Mouse (Mus musculus) forebrain, embryonic 13.5 days (tissue): ENCODE measurements around the gene Olfr157. TPM values are rescaled to one million over a fixed set of nuclear protein-coding genes. Genes with fewer than 3 reads are reported as not detected.
"Not testable (repeated sequence)": the region's sequence is repeated elsewhere in the genome, so short reads cannot be mapped to it uniquely, and the experiment has no call there.

Experiments
- ATAC-seq: fragments of 200-750 bp; cut with Nextera tagmentation; 2 replicates; pipeline ENCODE4 v1.8.0; 2017
- H3K27ac ChIP-seq: fragments of 300-500 bp; sonication (generic); 2 replicates; pipeline ENCODE4 v1.5.1; 2015; ENCODE audit warnings: inconsistent platforms, mild to moderate bottlenecking, moderate library complexity
- H3K27me3 ChIP-seq: fragments of 300-500 bp; sonication (generic); 2 replicates; pipeline ENCODE4 v1.6.1; 2015; ENCODE audit warnings: mild to moderate bottlenecking, inconsistent platforms
- H3K36me3 ChIP-seq: fragments of 300-500 bp; sonication (generic); 2 replicates; pipeline ENCODE4 v1.6.1; 2015; ENCODE audit warnings: mild to moderate bottlenecking, inconsistent platforms; ENCODE audit not compliant: poor library complexity, severe bottlenecking
- H3K4me1 ChIP-seq: fragments of 300-500 bp; sonication (generic); 2 replicates; pipeline ENCODE4 v1.6.1; 2015; ENCODE audit warnings: inconsistent platforms
- H3K4me2 ChIP-seq: fragments of 300-500 bp; sonication (generic); 2 replicates; pipeline ENCODE4 v1.6.1; 2015; ENCODE audit warnings: inconsistent platforms, mild to moderate bottlenecking, moderate library complexity
- H3K4me3 ChIP-seq: fragments of 300-500 bp; sonication (generic); 2 replicates; pipeline ENCODE4 v1.5.1; 2015; ENCODE audit warnings: mild to moderate bottlenecking, inconsistent platforms
- H3K9ac ChIP-seq: fragments of 300-500 bp; sonication (generic); 2 replicates; pipeline ENCODE4 v1.6.1; 2015; ENCODE audit warnings: mild to moderate bottlenecking, inconsistent platforms
- H3K9me3 ChIP-seq: fragments of 300-500 bp; sonication (generic); replicated peaks from 2 replicates; pipeline ENCODE4 v1.6.1; 2016; ENCODE audit warnings: inconsistent platforms
- WGBS: fragments of 180-500 bp; shearing (Covaris S2); methylation state at CpG from one replicate; pipeline ENCODE4 v1.1.7; 2015; 5-methylcytosine and 5-hydroxymethylcytosine counted together
- polyA plus RNA-seq: library from polyadenylated mRNA; unstranded; fragments of >200 nt; fragmentation: Nextera tagmentation; extraction: Ambion mirVana; gene quantifications from 2 replicates; pipeline ENCODE4 v1.2.1, GENCODE M21; 2015

Gene Olfr157
- polyA plus RNA-seq, 1 experiment from 2014 or later: not detected

- no peaks in the 10 kb centered on the region for H3K27me3 ChIP-seq
- no peak overlapping the region for H3K4me2 ChIP-seq
- H3K9ac ChIP-seq: no peak overlapping the region
- no peaks in the 10 kb centered on the region for H3K36me3 ChIP-seq
- WGBS: 81% methylated on average over 10 of the region's 10 CpGs
- H3K4me3 ChIP-seq: no peak overlapping the region
- no peak for ATAC-seq
- H3K4me1 ChIP-seq: no peaks in the 10 kb centered on the region
- no peaks in the 10 kb centered on the region for H3K9me3 ChIP-seq
- no peak overlapping the region for H3K27ac ChIP-seq
Measured at GRCm38 (mm10) chr4:43859886-43860285, 19.9 kb upstream of the Olfr157 start.

GRCm38 (mm10) chr4:43854101-43854500 is 14.1 kb upstream of the Olfr157 start:
- no peaks in the 10 kb centered on the region for H3K4me1 ChIP-seq
- no peak overlapping the region for H3K4me2 ChIP-seq
- H3K9ac ChIP-seq: no peak overlapping the region
- 74% methylated on average over 8 of the region's 8 CpGs for WGBS
- no peak overlapping the region for H3K27ac ChIP-seq
- no peaks in the 10 kb centered on the region for H3K9me3 ChIP-seq
- ATAC-seq: no peak
- no peaks in the 10 kb centered on the region for H3K27me3 ChIP-seq
- no peaks in the 10 kb centered on the region for H3K36me3 ChIP-seq
- H3K4me3 ChIP-seq: no peak overlapping the region

GRCm38 (mm10) chr4:43851265-43851664 is 11.3 kb upstream of the Olfr157 start, which contains the start of gene Olfr155:
TSS of gene Olfr155 (plus strand) at chr4:43851565.
- H3K4me2 ChIP-seq: no peak within 1 kb of the TSS
- no peak for ATAC-seq
- no peaks in the 10 kb centered on the region for H3K4me1 ChIP-seq
- H3K27me3 ChIP-seq: no peaks in the 10 kb centered on the region
- 89% methylated on average over 6 of the region's 6 CpGs for WGBS
- H3K9me3 ChIP-seq: no peaks in the 10 kb centered on the region
- H3K9ac ChIP-seq: no peak within 1 kb of the TSS
- no peaks in the 10 kb centered on the region for H3K36me3 ChIP-seq
- no peak within 1 kb of the TSS for H3K4me3 ChIP-seq
- no peak within 1 kb of the TSS for H3K27ac ChIP-seq

GRCm38 (mm10) chr4:43838326-43838725 is 1.7 kb downstream of the Olfr157 start:
- WGBS: 74% methylated on average over 3 of the region's 3 CpGs
- Histone ChIP-seq H3K27me3 (no peaks in the 10 kb centered on the region), H3K4me2 (no peak overlapping the region), H3K4me3 (no peak overlapping the region), H3K27ac (no peak overlapping the region), H3K4me1 (no peaks in the 10 kb centered on the region), H3K36me3 (no peaks in the 10 kb centered on the region), H3K9ac (no peak overlapping the region), H3K9me3 (no peaks in the 10 kb centered on the region)
- no peak for ATAC-seq

GRCm38 (mm10) chr4:43834749-43835148 is 5.3 kb downstream of the Olfr157 start:
- WGBS: 78% methylated on average over 4 of the region's 4 CpGs
- Histone ChIP-seq H3K4me2 (no peak overlapping the region), H3K27ac (no peak overlapping the region), H3K4me3 (no peak overlapping the region), H3K9ac (no peak overlapping the region), H3K9me3 (no peaks in the 10 kb centered on the region), H3K36me3 (no peaks in the 10 kb centered on the region), H3K27me3 (no peaks in the 10 kb centered on the region), H3K4me1 (no peaks in the 10 kb centered on the region)
- ATAC-seq: no peak

GRCm38 (mm10) chr4:43833752-43834151 is 6.2 kb downstream of the Olfr157 start:
- WGBS: 63% methylated on average over 5 of the region's 5 CpGs
- Histone ChIP-seq H3K27ac (no peak overlapping the region), H3K27me3 (no peaks in the 10 kb centered on the region), H3K4me3 (no peak overlapping the region), H3K9me3 (no peaks in the 10 kb centered on the region), H3K36me3 (no peaks in the 10 kb centered on the region), H3K9ac (no peak overlapping the region), H3K4me2 (no peak overlapping the region), H3K4me1 (no peaks in the 10 kb centered on the region)
- no peak for ATAC-seq

- no peaks in the 10 kb centered on the region for H3K27me3 ChIP-seq
- H3K36me3 ChIP-seq: no peaks in the 10 kb centered on the region
- H3K9ac ChIP-seq: no peak overlapping the region
- WGBS: 76% methylated on average over 5 of the region's 5 CpGs
- H3K27ac ChIP-seq: no peak overlapping the region
- no peak overlapping the region for H3K4me2 ChIP-seq
- no peaks in the 10 kb centered on the region for H3K9me3 ChIP-seq
- no peak for ATAC-seq
- no peak overlapping the region for H3K4me3 ChIP-seq
- no peaks in the 10 kb centered on the region for H3K4me1 ChIP-seq
Measured at GRCm38 (mm10) chr4:43832031-43832430, 8.0 kb downstream of the Olfr157 start.

- no peaks in the 10 kb centered on the region for H3K4me1 ChIP-seq
- ATAC-seq: no peak
- no peak overlapping the region for H3K4me3 ChIP-seq
- H3K4me2 ChIP-seq: no peak overlapping the region
- no peak overlapping the region for H3K27ac ChIP-seq
- H3K36me3 ChIP-seq: no peaks in the 10 kb centered on the region
- H3K27me3 ChIP-seq: no peaks in the 10 kb centered on the region
- no peaks in the 10 kb centered on the region for H3K9me3 ChIP-seq
- H3K9ac ChIP-seq: no peak overlapping the region
- 98% methylated on average over 4 of the region's 4 CpGs for WGBS
Measured at GRCm38 (mm10) chr4:43828806-43829205, 11.2 kb downstream of the Olfr157 start.

GRCm38 (mm10) chr4:43823845-43824337 is 16.1 kb downstream of the Olfr157 start, which contains the start of gene Olfr156:
TSS of gene Olfr156 (minus strand) at chr4:43823895.
- no peak within 1 kb of the TSS for H3K4me2 ChIP-seq
- H3K4me3 ChIP-seq: no peak within 1 kb of the TSS
- H3K9me3 ChIP-seq: no peaks in the 10 kb centered on the region
- no peaks in the 10 kb centered on the region for H3K4me1 ChIP-seq
- 8% methylated on average over 7 of the region's 7 CpGs for WGBS
- no peak for ATAC-seq
- no peaks in the 10 kb centered on the region for H3K27me3 ChIP-seq
- no peaks in the 10 kb centered on the region for H3K36me3 ChIP-seq
- no peak within 1 kb of the TSS for H3K9ac ChIP-seq
- no peak within 1 kb of the TSS for H3K27ac ChIP-seq

- H3K9me3 ChIP-seq: no peaks in the 10 kb centered on the region
- ATAC-seq: no peak
- no peaks in the 10 kb centered on the region for H3K4me1 ChIP-seq
- no peaks in the 10 kb centered on the region for H3K36me3 ChIP-seq
- H3K4me2 ChIP-seq: no peak overlapping the region
- 88% methylated on average over 13 of the region's 13 CpGs for WGBS
- H3K9ac ChIP-seq: no peak overlapping the region
- H3K4me3 ChIP-seq: no peak overlapping the region
- no peak overlapping the region for H3K27ac ChIP-seq
- H3K27me3 ChIP-seq: no peaks in the 10 kb centered on the region
Measured at GRCm38 (mm10) chr4:43822896-43823550, 17.0 kb downstream of the Olfr157 start.

- peaks cover 4% of the 10 kb centered on the region; the same call in 1 of the 2 replicates for H3K9me3 ChIP-seq
- H3K4me1 ChIP-seq: no peaks in the 10 kb centered on the region
- WGBS: 83% methylated on average over 7 of the region's 7 CpGs
- ATAC-seq: no peak
- H3K9ac ChIP-seq: no peak overlapping the region
- no peak overlapping the region for H3K4me2 ChIP-seq
- H3K27me3 ChIP-seq: no peaks in the 10 kb centered on the region
- H3K27ac ChIP-seq: no peak overlapping the region
- no peaks in the 10 kb centered on the region for H3K36me3 ChIP-seq
- no peak overlapping the region for H3K4me3 ChIP-seq
Measured at GRCm38 (mm10) chr4:43798936-43799335, 41.1 kb downstream of the Olfr157 start.

- ATAC-seq, H3K4me1 ChIP-seq, H3K4me3 ChIP-seq, H3K27me3 ChIP-seq, H3K9ac ChIP-seq, H3K4me2 ChIP-seq, H3K36me3 ChIP-seq, H3K9me3 ChIP-seq, H3K27ac ChIP-seq: not testable (repeated sequence)
- WGBS: 84% methylated on average over 5 of the region's 5 CpGs
Measured at GRCm38 (mm10) chr4:43795844-43796243, 44.2 kb downstream of the Olfr157 start.

GRCm38 (mm10) chr4:43795296-43795695 is 44.7 kb downstream of the Olfr157 start:
- Histone ChIP-seq H3K4me1 (no peaks in the 10 kb centered on the region), H3K9ac (no peak overlapping the region), H3K4me2 (no peak overlapping the region), H3K4me3 (no peak overlapping the region), H3K27me3 (no peaks in the 10 kb centered on the region), H3K9me3 (no peaks in the 10 kb centered on the region), H3K36me3 (no peaks in the 10 kb centered on the region), H3K27ac (no peak overlapping the region)
- ATAC-seq: no peak
- 76% methylated on average over 6 of the region's 6 CpGs for WGBS
